Mouse (Mus musculus) olfactory bulb, adult 2 months (tissue): ENCODE results near the gene Casz1.

Source experiments
- CTCF ChIP-seq: fragments of 200-500 bp; IDR thresholded peaks from 2 replicates; pipeline ENCODE4 v1.5.1; 2012; ENCODE audit warnings: low read depth, mild to moderate bottlenecking, low read length, moderate library complexity; ENCODE audit not compliant: insufficient read depth
- POLR2A ChIP-seq: fragments of 200-500 bp; IDR thresholded peaks from 2 replicates; pipeline ENCODE4 v1.6.1; 2012; ENCODE audit warnings: mild to moderate bottlenecking, low read depth, low read length, moderate library complexity; ENCODE audit not compliant: insufficient read depth

DNA sequence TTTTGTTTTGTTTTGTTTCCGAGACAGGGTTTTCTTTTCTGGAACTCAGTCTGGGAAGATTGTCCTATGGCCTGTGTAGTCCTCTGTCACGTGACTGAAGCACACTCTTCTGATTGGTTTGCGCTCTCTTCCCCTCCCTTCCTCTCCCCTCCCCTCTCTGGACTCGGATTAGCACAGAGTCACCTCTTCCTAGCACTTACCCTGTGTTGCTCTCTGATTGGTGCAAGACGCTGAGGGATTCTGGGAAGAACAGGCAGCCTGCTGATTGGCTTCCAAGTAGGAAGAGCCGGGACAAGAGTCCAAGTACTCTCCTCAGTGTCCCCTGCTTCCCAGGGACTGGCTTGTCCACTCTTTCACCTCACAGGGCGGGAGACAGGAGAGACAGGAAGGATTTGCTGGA, 26.1 kb downstream of the Casz1 start:
- no peak for TF ChIP-seq CTCF
- no peak for TF ChIP-seq POLR2A
